Mouse (Mus musculus): ENCODE results near the gene Ucn2.
A peak's percentile ranks its signal among the peaks of the same experiment; 100 is the strongest.

Gene Ucn2

DNA sequence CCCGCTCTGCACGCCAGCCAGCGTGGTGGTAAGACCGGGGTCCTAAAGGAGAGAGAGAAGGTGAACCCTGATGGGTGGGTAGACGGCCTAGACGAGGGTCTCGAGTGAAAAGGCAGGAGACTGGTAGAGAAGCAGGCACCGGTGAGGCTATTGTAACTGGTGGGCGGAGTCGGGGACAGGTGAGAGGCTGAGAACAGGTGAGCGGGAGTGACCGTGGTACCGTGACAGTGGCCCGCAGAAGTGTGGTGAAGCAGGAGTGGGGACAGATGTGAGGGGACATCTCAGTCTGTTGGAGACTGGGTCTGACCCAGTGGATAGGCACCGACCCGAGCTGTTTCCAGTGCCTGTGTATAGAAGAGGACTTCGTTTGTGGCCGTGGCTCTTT is 6.3 kb downstream of the Ucn2 start:
- DNase-seq (ENCODE audit: low read depth, low spot score), result no peak

DNA sequence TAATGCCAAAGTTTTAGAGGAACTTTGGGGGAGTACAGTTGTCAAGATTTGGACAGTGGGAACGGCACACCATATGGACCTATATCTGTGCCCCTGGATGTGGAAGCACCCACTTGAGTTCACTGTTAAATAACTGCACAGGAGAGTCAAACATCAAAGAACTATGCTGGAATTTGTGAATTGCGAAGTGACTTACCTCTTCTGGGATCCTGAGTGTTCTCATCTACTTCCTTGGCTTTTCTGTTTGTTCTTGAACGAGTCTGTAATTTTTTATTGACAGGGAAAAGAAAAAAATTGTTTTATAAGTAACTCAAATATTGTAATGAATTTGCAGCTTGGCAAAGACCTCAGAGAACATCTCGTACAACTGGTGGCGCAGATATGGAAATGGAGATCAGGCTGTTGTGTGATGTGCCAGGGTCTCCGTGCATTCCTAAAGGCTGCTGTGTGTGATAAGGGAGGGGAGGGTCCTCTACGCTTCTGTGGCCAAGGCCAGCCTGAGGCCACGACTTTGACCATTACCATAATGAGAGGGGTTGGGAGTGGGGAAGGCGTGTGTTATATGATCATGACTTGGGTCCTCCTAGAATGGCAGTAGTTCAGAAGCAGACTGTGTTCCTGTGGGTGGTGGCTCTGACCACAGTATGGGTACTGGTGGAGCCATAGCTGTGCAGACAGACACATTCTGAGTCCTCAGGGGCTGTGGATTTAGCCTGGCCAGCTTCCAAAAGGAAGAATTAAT is 7.0 kb downstream of the Ucn2 start:
- no peak for DNase-seq (ENCODE audit: low read depth, low spot score)

DNA sequence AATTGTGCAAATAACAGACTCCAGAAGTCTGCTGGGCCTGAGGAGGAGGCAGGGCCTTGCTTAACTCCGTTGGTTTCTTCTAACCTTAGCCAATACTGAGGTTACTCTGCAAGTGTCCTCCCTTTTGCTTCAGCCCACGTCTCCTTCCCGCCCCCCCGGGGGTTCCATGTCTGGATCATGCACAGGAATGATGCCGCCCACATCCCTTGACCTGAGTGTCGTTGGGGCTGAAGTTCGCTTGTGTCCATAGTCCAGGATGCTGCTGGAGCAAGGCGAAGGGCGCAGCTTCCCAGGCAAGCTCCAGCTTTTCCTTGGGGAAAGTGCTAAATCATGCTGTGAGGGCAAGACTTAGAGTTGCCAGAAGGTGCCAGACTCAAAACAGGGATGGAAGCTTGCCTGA is 10.6 kb downstream of the Ucn2 start:
- no peak for DNase-seq (ENCODE audit: low read depth, low spot score)

DNA sequence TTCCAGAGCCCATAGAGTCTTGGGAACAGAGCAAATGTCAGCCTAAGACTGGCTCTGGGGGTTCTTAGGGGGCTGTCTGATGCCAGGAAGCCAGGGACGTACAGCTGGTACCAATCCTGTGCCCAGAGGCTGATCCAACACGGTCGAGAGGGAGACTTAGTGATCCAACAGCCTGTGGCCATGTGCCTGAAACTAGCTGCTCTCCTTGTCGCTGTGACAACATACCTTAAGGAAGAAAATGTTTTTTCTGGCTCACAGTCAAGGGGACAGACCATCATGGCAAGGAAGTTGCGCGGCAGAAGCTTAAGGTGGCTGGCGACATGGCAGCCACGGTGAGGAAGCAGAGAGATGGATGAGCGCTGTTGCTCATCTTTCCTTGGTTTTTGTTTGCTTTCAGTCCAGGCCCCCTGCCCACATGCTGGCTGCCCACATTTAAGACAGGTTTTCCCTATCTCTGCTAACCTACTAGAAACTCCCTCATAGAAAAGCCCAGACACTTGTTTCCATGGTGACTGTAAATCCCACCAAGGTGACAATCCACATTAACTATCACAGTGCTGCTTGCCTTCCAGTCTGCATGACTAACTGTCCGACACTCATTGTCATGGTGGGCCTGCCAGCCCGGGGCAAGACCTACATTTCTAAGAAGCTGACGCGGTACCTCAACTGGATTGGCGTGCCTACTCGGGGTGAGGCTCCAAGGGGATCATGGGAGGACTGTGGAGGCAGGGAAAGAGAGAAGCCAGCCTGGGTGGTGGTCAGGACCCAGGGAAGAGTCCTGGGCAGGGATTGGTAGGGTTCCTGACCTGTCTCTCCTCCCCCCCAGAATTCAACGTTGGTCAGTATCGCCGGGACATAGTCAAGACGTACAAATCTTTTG is 12.7 kb downstream of the Ucn2 start:
- no peak for DNase-seq (ENCODE audit: low read depth, low spot score)

DNA sequence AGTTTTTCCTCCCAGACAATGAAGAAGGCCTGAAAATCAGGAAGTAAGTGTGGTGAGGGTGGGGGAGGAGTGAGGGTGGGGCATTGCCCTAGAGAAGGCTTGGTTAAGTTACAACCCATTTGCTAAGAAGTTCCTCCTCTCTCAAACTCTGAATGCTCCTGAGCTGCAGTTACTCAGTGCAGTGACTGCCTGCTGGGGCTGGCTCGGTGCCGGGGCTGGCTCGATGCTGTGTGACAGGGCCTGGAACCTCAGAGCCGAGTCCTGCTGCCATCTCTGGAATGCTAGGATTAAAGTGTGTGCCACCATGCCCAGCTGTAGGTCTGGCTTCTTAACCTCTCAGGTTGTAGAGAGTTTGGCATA is 13.3 kb downstream of the Ucn2 start:
- DNase-seq (ENCODE audit: low read depth, low spot score), result no peak

DNA sequence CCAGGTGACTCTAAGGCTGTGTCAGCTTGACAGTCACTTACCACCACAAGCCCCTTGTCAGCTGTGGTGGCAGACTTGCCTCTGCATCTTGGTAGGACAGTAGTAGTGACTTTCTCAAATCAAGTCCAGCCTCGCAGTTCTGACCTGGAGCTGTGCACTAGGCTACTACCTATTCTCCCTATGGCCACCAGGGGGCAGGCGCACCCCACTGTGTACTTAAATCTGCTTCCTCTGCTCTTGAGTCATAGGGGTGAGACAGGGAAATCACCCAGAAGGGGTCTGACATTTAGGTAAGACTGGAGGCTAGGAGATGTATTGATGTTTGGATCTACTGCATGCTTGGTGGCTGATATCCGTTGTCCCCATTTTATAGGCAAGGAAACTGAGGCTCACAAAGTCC is 14.9 kb downstream of the Ucn2 start:
- peak; percentile 61 for DNase-seq (ENCODE audit: low read depth, low spot score)

DNA sequence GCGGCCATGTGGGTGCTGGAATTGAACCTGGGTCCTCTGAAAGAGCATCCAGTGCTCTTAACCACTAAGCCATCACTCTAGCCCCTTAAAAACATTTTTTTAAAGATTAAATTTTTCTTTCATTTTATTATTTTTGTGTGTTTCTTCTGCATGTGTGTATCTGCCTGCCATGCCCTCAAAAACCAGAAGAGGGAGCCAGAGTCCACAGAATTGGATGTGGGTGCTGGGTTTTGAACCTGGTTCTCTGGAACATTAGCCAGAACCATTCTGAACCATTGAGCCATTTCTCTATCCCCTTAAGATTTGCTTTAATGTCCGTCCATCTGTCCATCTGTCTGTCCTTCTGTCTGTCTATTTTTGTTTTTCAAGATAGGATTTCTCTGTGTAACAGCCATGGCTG is 17.4 kb downstream of the Ucn2 start:
- peak; percentile 36 for DNase-seq (ENCODE audit: low read depth, low spot score)

DNA sequence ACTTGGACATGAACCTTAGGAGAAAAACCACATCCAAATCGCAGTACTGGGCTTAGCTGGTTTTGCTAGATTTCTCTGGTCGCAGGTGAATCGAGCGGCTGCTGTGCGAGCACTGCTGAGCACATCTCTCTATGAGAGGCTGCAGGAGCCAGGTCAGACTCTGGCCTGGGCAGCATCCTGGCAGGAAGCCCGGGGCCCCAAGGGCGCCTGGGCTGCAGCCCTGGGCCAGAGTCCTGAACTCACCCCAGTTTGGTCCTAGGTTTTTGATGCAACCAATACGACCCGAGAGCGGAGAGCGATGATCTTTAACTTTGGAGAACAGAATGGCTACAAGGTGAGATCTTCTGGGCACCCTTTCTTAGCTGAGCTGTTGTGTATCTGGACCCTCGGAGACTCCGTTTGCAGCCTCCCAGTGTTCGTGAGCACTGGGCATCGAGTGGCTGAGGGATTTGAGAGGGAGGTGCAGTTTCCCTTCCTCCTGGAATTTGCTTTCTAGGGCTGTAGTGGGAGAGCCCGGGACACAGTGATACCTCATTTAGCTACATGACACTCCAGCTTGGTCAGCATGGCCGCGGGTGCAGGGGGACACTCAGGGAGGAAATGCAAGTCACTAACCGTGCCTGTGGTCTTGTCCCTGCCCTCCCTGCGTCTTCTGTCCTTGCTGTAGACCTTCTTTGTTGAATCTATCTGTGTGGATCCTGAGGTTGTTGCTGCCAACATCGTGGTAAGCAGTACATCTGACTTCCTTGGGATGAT is 21.4 kb downstream of the Ucn2 start:
- no peak for DNase-seq (ENCODE audit: low read depth, low spot score)

DNA sequence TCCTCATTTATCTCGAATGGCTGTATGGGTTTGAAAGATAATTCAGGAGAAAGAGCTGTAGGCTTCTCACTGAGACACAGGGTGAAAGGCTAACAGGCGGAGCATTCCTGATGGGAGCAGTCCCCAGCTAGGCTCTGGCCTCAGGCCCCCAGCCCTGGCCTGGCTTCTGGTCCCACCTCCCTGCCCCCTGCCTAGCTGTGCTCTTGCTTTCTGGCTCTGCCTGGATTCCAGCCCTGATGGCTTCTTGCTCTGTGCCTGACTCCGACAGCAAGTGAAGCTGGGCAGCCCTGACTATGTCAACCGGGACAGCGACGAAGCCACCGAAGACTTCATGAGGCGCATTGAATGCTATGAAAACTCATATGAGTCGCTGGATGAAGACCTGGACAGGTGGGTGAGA is 22.3 kb downstream of the Ucn2 start:
- no peak for DNase-seq (ENCODE audit: low read depth, low spot score)

DNA sequence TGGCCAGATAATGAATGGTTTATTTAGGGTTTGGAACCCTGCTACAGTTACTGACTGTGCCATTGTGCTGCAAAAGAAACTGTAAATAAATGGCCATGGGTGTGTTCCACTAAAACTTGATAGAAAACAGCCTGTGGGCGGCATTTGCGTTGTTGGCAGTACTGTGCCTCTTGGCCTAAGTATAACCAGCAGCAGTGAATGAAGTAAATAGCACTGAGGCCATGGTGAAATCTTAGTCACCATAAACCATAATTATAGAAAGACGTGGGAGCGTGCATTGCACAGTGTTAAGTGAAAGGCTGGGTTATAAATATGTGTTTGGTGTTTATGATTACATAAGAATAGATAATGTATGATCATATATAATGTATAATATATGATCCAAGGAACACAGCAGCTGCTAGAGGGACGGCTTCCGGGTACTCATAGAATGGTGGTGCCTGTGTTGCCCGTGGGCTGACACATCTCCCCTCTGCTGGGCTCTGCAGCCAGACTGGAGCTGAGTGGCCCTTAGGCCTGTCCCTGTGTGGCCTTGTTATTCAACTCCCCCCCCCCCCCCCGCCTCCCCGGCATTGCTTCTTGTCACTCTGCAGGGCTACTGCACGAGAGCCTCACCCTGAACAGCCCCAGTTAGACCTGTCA is 23.3 kb downstream of the Ucn2 start:
- no peak for DNase-seq (ENCODE audit: low read depth, low spot score)

DNA sequence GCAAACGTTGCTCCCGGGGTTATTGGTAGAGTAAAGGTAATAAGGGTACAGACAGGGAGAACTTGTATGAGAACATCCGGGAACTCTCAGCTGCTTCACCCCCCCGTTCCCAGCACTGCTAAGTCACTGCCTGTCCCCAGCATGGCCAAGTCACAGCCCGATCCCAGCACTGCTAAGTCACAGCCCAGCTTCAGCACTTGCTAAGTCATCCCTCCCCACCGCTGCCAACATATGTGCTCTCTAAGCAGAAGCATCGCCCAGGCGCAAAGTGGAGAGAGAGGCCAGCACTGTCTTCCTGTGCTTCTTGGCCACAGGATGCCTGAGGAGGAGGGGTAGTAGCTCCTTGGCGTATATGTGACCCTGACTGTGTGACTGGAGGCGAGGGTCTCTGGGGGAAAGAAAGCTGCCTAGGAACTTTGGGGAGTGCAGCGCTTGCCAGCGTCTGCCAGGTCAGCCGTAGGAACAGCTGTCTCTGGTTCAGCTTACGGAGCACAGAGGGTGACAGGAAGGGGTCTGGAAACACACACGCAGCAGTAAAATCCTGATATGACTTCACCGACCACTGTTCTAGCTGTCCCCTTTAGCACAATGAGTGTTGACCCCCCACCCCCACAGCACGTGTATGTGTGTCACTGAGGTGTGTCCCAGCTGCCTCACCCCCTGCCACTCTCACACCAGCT is 24.0 kb downstream of the Ucn2 start:
- no peak for DNase-seq (ENCODE audit: low read depth, low spot score)

DNA sequence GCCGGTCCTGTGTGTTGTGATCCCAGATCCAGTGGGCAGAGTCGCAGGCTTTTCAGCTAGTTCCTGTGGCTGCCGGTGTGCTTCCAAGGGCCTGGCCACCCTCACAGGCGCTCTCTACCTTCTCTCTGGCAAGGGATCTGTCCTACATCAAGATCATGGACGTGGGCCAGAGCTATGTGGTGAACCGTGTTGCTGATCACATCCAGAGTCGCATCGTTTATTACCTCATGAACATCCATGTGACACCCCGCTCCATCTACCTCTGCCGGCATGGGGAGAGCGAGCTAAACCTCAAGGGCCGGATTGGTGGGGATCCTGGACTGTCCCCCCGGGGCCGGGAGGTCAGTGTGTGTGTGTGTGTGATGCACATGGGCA is 24.5 kb downstream of the Ucn2 start:
- DNase-seq (ENCODE audit: low read depth, low spot score), result no peak

DNA sequence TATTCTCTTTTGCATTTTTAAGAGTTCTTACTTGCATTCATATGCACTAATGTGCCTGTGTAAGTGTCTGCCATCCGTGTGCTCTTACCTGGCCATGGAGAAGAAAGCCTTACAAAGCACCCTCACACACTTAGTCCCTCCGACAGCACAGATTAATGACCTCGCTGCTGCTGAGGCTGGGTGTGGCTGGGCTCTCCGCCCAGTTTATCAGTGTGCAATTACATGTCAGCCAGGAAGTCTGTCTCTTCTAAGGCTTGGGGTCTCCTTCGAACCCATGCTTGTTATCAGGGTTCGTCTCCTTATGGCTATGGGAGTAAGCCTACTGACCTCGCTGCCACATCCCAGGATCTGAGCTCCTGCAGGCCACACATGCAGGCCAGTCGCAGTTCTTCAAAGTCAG is 29.6 kb downstream of the Ucn2 start:
- DNase-seq (ENCODE audit: low read depth, low spot score), result no peak

DNA sequence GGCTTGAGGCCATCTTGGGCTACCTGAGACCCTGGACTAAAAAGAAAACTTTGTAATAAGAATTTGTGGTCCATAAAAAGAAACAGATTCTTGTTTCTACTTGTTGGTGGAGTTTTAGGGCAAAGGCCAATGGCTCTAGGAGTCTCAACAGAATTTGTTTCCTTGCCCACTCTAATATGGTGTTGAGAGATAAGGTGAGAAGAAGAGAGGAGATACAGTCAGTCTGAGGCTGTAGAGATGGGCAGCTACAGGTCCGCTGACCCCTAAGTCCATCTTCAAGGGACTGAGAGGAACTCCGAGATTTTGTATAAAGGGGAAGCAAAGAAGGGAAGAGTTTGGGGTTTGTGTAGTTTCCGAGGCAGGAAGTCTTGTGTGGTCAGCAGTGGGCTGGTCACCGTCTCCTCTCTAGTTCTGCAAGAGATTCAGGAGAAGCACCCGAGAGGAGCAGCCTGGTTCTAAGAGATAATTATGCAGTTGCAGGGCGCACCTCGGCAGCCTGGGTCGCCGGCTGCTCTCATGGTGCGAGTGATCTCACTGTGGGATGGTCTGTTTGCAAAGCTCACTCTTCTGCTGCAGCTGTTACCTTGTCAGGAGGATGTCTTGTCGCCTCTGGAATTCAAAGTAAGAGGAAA is 31.3 kb downstream of the Ucn2 start:
- no peak for DNase-seq (ENCODE audit: low read depth, low spot score)

DNA sequence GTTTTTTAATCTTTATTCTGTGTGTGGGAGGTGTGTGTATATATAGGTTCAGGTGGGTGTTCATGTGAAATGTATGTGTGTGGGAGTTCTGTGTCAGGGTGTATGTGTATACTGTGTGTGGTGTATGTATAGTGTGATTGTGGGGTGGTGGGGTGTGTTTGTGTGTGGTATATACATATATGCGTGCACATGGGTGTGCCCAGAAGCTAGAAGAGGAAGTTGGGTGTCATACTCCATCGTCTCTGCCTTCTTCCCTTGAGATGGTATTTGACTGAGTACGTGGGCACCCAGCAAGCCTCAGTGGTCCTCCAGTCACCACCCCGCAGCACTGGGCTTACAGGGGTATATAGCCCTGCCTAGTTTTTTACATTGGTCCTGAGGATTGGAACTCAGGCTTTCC is 35.6 kb downstream of the Ucn2 start:
- DNase-seq (ENCODE audit: low read depth, low spot score), result no peak

DNA sequence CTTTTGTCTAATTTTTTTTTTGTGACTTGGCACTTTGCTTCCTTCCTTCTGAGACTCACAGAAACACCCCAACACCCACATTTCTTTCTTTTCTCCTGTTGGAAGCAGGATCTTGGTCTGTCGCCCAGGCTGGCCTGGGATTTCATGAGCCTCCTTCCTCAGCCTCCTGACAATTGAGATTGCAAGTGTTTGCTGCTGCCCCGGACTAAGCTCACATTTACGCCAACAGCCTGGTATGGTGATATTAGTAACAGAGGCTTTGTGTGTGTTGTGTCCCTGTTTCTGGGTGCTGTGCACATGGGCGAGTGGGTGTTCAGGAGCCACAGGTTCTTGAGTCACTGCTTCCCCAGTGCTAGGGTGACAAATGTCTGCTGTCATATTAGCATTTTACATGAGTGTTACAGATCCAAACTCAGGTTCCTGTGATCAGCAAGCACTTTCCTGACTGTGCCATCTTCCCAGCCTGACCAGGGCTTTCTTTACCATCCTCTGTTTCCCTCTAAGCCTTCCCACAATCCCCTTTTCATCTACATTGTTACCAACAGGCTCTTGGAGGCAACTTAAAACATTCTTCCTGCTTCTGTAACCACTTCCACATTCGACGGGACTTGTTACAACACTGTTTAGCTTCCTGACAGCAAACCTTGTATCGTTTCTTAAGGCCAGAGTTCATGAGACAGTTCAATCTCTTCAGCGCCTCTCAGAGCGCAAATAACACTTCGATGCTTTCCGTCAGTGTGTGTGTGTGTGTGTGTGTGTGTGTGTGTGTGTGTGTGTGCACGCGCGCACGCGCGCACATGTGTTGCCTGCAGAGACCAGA is 37.3 kb downstream of the Ucn2 start:
- DNase-seq (ENCODE audit: low read depth, low spot score), result no peak

DNA sequence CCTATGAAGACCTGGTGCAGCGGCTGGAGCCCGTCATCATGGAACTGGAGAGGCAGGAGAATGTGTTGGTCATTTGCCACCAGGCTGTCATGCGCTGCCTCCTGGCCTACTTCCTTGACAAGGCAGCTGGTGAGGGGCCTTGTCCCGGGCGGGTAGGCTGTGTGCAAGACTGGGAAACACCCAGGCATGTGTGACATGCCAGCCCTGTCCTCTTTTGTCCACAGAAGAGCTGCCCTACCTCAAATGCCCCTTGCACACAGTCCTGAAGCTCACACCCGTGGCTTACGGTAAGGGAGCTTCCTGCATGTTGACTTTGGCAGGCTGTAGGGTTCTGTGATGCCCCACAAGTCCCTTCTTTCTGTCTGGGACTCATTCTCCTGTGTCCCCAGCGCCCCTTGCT is 41.7 kb downstream of the Ucn2 start:
- no peak for DNase-seq (ENCODE audit: low read depth, low spot score)

DNA sequence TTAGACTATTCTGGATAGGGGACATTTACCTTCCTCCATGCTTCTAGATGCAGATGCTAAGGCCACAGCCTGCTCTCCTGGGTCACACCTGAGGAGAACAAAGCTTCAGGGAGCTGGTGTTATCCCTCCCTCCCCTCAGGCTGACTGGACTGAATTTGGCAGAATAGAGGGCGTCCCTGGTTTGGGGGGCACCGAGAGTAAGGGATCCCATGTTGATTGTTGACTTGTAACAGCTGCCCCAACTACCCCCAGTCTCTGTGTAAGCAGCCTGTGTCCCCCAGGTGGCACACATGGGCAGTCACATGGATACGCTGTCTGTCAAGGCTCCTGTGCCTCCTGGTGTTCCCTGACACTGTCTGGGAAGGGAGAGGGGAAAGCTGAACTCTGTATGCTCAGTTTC is 42.6 kb downstream of the Ucn2 start:
- no peak for DNase-seq (ENCODE audit: low read depth, low spot score)

DNA sequence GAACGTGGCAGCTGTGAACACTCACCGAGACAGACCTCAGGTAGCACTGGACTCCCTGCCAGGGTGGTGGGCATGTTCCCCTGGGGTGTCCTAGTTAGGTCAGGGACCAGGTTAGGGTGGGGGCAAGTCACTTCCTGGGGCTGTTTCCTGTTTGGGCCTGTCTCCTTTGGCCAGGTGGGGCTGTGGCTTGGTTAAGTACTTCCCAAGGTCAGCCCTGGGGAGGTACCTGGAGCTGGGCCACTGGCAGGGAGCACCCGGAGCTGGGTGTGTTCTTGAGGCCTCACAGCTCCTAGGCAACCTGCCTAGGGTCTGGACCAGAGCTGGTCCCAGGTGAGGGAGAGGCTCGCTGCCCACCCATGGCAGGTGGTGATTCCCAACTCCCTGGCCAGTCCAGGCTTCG is 43.1 kb downstream of the Ucn2 start:
- no peak for DNase-seq (ENCODE audit: low read depth, low spot score)

DNA sequence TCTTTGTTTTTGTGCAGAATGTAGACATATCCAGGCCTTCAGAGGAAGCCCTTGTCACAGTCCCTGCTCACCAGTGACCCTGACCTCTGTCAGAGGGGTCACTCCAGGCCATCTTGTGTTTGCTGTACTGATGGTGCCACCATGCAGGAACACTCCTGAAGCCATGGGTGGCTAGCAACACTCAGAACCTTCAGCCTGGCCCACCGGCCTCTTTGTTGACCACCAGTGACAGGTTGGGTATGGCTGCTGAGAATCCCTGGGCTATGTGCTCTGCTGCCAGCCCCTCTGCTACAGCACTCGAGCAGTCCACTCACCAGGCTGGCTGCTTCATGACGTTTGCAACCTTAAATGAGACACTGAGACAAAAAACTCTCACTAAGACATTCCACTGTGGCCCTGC is 44.5 kb downstream of the Ucn2 start:
- no peak for DNase-seq (ENCODE audit: low read depth, low spot score)

Data from embryo, embryonic 11.5 days (tissue).